Mouse (Mus musculus): ENCODE results near the gene Rnf123. TPM values are rescaled to one million over a fixed set of nuclear protein-coding genes. Genes with fewer than 3 reads are reported as not detected.

The Rnf123 gene
- polyA plus RNA-seq (2014; fragmentation: Illumina TruSeq; extraction: RNeasy Lipid Tissue Mini Kit (QIAGEN cat#74804); ENCODE audit: low read depth, low replicate concordance): 1.7 TPM

DNA sequence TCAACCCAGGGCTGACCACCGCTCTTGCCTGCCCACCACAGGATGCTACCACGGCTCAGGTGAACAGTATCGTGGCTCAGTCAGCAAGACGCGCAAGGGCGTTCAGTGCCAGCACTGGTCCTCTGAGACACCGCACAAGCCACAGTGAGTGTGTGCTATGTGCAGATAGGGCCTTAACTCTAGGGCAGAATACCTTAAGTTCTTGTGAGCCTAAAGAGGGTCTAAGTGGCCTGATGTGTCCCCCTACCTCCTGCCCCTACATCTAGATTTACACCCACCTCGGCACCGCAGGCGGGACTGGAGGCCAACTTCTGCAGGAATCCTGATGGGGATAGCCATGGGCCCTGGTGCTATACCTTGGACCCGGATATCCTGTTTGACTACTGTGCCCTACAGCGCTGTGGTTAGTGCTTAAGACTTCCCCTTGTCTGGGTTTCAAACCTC is at the start of gene Rnf123:
Rnf123 (minus strand) TSS at position 359 of the 444 bp plus-strand sequence.

DNA sequence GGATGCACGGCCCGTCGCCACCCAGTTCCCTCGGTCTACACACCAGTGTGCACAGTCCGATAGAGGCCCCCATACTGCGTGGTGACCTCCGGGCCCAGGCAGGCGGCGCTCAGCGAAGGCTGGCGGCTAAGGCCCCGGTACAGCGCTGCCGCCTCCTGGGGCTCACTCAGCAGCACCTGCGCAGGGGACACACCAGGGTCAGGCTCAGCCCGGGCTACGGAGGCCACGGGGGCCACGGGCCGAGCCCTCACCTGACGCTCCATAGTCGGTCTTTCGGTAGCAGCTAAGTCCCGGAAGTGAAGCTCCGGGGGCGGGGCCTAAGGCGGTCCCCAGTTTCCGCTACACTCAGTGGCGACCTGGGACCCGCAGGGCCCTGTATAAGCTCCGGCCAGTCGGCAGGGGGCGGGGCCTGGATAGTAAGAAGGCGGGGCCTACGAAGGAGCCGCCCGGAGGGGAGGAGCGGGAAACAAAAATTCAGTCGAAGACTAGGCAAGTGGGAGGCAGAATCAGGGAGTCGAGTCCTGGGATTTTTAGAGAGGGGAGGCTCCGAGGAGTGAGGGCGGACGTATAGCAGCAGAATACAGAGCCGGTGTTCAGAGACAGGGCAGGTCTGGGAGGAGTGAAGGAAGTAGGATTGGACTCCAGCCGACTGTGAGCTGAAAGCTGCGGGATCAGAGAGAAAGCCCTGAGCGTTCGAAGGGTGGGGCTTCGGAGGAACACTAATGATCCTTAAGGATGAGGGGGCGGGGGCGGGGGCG is 11.2 kb upstream of the Rnf123 start, which contains the start of gene Apeh:
Apeh (minus strand) TSS at position 423 of the 758 bp plus-strand sequence.

DNA sequence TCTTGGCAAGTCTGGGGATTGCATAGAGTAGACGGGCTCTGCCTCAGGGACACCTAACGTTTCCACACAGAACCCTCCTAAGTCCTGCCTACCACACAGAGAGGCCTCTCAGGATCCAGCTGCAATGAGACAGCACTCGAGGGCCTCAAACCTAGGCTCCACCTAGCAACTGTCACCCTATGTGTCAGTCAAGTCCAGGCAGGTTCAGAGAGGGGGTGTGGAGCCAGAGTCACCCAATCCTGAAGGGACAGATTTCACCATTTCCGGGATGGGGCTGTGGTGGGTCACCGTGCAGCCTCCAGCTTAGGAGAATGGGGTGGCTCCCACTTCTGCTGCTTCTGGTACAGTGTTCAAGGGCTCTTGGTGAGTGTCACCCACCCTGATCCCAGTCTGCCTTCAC is 3.0 kb downstream of the Rnf123 start, which contains the start of gene Mst1:
Mst1 (plus strand) TSS at position 269 of the 400 bp plus-strand sequence.

DNA sequence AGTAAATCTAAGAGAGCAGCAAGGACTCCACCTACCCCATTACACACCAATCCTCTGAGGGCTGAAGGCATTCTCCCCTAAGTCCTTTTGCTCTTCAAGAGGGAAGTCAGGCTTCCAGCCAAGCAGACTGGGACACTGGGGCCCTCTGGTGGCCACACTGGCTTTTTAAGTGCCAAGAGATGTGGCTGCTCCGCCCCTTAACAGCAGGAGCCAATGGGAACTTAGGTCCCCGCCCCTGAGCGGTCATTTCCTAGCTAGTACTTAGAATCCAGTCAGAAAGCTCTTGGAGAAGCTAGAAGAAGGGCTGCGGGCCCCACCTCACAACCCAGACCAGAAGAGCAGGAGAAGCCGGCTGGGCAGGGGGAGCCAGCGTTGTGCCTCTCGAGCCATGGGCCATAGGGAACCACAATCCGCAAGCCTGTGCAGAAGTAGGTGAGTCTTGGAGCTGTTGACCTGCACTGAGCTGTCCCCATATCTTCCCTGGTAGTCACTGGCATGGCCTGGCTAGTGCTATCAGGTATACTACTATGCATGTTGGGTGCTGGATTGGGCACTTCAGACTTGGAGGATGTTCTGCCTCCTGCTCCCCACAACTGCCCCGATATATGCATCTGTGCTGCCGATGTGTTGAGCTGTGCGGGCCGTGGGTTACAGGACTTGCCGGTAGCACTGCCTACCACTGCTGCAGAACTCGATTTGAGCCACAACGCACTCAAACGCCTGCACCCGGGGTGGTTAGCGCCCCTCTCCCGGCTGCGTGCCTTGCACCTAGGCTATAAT is 30.1 kb downstream of the Rnf123 start, which contains the start of gene Amigo3:
Amigo3 (plus strand) TSS at position 275 of the 780 bp plus-strand sequence.

DNA sequence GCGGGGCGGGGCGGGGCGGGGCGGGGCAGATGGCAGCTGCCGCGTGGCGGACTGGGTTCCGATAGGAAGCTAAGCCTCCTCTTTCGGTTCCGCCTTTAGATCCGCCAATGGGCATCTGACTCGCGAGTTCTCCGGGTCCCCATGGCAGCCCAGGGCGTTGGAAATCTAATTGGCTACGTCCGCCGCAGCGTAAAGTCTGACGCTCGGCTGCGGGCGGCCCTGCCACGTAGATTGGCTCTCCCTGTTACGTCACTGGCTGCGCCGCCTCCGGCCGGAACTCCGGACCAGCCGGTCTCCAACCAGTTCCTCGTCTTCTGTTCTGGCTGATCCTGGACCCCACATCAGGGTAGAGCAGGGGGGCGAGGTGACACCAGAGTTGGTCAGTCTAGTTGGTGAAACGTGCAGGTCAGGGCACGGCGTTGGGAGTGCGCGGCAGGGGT is 34.1 kb downstream of the Rnf123 start, which contains the start of gene Gmppb:
Gmppb (plus strand) TSS at position 227 of the 440 bp plus-strand sequence.

DNA sequence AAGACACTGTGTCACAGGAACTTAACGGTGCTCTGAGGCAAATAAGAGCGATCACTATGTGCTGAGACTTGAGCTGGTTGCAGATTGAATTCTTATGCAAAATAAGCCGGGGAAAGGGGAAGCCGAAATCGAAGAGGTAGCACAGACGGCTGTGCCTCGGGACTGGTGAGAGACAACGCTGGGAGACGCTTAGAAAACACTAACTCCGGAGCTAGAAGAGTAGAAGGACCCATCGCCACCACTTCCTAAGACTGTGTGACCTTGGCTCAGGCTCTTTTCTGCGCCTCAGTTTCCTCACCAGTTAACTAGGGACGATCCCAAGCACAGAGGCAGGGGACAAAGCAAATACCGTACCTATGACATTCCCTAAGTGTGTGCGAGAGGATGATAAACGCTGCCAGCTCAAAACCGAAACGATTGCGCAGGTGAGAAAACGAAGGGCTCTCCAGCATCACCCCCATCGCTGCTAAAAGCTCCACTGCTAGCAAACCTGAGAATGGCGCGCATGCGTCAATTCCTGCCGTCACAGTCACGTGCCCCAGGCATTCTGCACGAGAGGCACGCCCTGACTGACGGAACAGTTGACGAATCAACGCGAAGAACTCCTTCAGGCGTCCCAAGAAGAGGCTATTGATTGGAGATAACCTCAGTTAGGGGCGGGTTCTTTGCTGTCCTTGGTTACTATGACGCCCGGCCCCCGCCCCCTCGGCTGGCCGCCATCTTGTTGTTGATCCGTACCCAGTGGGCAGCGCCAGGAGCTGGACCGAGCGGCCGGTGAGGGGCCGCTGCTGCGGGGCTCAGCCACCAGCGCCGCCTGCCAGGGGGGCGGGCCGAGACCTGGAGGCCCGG is 81.0 kb downstream of the Rnf123 start, which contains the start of gene Ip6k1:
Ip6k1 (plus strand) TSS at position 580 of the 849 bp plus-strand sequence.

Other genes starting within 250 kb of the Rnf123 start
- gene Rbm6, start 210.1 kb downstream of the Rnf123 start, polyA plus RNA-seq (2014; fragmentation: Illumina TruSeq; extraction: RNeasy Lipid Tissue Mini Kit (QIAGEN cat#74804); ENCODE audit: low read depth, low replicate concordance): 42.4 TPM
- gene Mon1a, start 195.2 kb downstream of the Rnf123 start, polyA plus RNA-seq (2014; fragmentation: Illumina TruSeq; extraction: RNeasy Lipid Tissue Mini Kit (QIAGEN cat#74804); ENCODE audit: low read depth, low replicate concordance): 0.37 TPM
- not detected for gene Mst1r, start 176.5 kb downstream of the Rnf123 start, polyA plus RNA-seq (2014; fragmentation: Illumina TruSeq; extraction: RNeasy Lipid Tissue Mini Kit (QIAGEN cat#74804); ENCODE audit: low read depth, low replicate concordance)
- not detected for gene Actl11, start 154.9 kb downstream of the Rnf123 start, polyA plus RNA-seq (2014; fragmentation: Illumina TruSeq; extraction: RNeasy Lipid Tissue Mini Kit (QIAGEN cat#74804); ENCODE audit: low read depth, low replicate concordance)
- not detected for gene Camkv, start 147.7 kb downstream of the Rnf123 start, polyA plus RNA-seq (2014; fragmentation: Illumina TruSeq; extraction: RNeasy Lipid Tissue Mini Kit (QIAGEN cat#74804); ENCODE audit: low read depth, low replicate concordance)
- gene Traip, start 133.2 kb downstream of the Rnf123 start, polyA plus RNA-seq (2014; fragmentation: Illumina TruSeq; extraction: RNeasy Lipid Tissue Mini Kit (QIAGEN cat#74804); ENCODE audit: low read depth, low replicate concordance): 0.13 TPM
- 1.1 TPM for gene Uba7, start 107.8 kb downstream of the Rnf123 start, polyA plus RNA-seq (2014; fragmentation: Illumina TruSeq; extraction: RNeasy Lipid Tissue Mini Kit (QIAGEN cat#74804); ENCODE audit: low read depth, low replicate concordance)
- not detected for gene Gm20661, start 100.3 kb downstream of the Rnf123 start, polyA plus RNA-seq (2014; fragmentation: Illumina TruSeq; extraction: RNeasy Lipid Tissue Mini Kit (QIAGEN cat#74804); ENCODE audit: low read depth, low replicate concordance)
- not detected for gene Inka1, start 97.5 kb downstream of the Rnf123 start, polyA plus RNA-seq (2014; fragmentation: Illumina TruSeq; extraction: RNeasy Lipid Tissue Mini Kit (QIAGEN cat#74804); ENCODE audit: low read depth, low replicate concordance)
- gene Cdhr4, start 90.8 kb downstream of the Rnf123 start, polyA plus RNA-seq (2014; fragmentation: Illumina TruSeq; extraction: RNeasy Lipid Tissue Mini Kit (QIAGEN cat#74804); ENCODE audit: low read depth, low replicate concordance): not detected
- gene Gm20662, start 87.0 kb downstream of the Rnf123 start, polyA plus RNA-seq (2014; fragmentation: Illumina TruSeq; extraction: RNeasy Lipid Tissue Mini Kit (QIAGEN cat#74804); ENCODE audit: low read depth, low replicate concordance): not detected
- 24.5 TPM for gene Ip6k1, start 80.8 kb downstream of the Rnf123 start, polyA plus RNA-seq (2014; fragmentation: Illumina TruSeq; extraction: RNeasy Lipid Tissue Mini Kit (QIAGEN cat#74804); ENCODE audit: low read depth, low replicate concordance)
- 2.0 TPM for gene Gmppb, start 34.1 kb downstream of the Rnf123 start, polyA plus RNA-seq (2014; fragmentation: Illumina TruSeq; extraction: RNeasy Lipid Tissue Mini Kit (QIAGEN cat#74804); ENCODE audit: low read depth, low replicate concordance)
- not detected for gene Amigo3, start 30.2 kb downstream of the Rnf123 start, polyA plus RNA-seq (2014; fragmentation: Illumina TruSeq; extraction: RNeasy Lipid Tissue Mini Kit (QIAGEN cat#74804); ENCODE audit: low read depth, low replicate concordance)
- 9.9 TPM for gene Mst1, start 2.9 kb downstream of the Rnf123 start, polyA plus RNA-seq (2014; fragmentation: Illumina TruSeq; extraction: RNeasy Lipid Tissue Mini Kit (QIAGEN cat#74804); ENCODE audit: low read depth, low replicate concordance)
- gene Apeh, start 11.3 kb upstream of the Rnf123 start, polyA plus RNA-seq (2014; fragmentation: Illumina TruSeq; extraction: RNeasy Lipid Tissue Mini Kit (QIAGEN cat#74804); ENCODE audit: low read depth, low replicate concordance): 28.2 TPM
- not detected for gene Bsn, start 107.0 kb upstream of the Rnf123 start, polyA plus RNA-seq (2014; fragmentation: Illumina TruSeq; extraction: RNeasy Lipid Tissue Mini Kit (QIAGEN cat#74804); ENCODE audit: low read depth, low replicate concordance)
- 18.2 TPM for gene Dag1, start 180.6 kb upstream of the Rnf123 start, polyA plus RNA-seq (2014; fragmentation: Illumina TruSeq; extraction: RNeasy Lipid Tissue Mini Kit (QIAGEN cat#74804); ENCODE audit: low read depth, low replicate concordance)
- gene Nicn1, start 207.1 kb upstream of the Rnf123 start, polyA plus RNA-seq (2014; fragmentation: Illumina TruSeq; extraction: RNeasy Lipid Tissue Mini Kit (QIAGEN cat#74804); ENCODE audit: low read depth, low replicate concordance): 16.2 TPM
- 37.0 TPM for gene Amt, start 213.5 kb upstream of the Rnf123 start, polyA plus RNA-seq (2014; fragmentation: Illumina TruSeq; extraction: RNeasy Lipid Tissue Mini Kit (QIAGEN cat#74804); ENCODE audit: low read depth, low replicate concordance)
- 220 TPM for gene Rhoa, start 222.8 kb upstream of the Rnf123 start, polyA plus RNA-seq (2014; fragmentation: Illumina TruSeq; extraction: RNeasy Lipid Tissue Mini Kit (QIAGEN cat#74804); ENCODE audit: low read depth, low replicate concordance)
- 14.3 TPM for gene Tcta, start 222.8 kb upstream of the Rnf123 start, polyA plus RNA-seq (2014; fragmentation: Illumina TruSeq; extraction: RNeasy Lipid Tissue Mini Kit (QIAGEN cat#74804); ENCODE audit: low read depth, low replicate concordance)